Mouse (Mus musculus): ENCODE results near the gene Sp4.
A peak's percentile ranks its signal among the peaks of the same experiment; 100 is the strongest.

The Sp4 gene

DNA sequence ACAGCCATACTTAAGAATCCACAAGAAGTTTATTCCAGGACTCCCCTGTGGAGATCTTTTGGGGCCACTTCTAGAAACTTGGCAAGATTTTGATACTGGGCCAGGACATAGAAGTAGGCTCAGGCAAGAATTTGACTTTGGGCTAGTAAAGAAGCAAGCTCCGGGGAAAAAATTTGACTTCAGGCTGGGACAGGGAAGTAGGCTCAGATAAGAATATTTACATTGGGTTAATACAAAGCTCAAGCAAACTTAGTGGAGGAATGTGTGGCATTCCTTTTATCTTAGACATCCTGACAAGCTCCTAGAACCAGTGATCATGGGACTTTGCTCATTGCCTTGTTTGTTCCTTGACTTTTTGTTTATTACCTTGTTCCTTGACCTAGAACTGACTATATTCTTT lies 37.4 kb downstream of the Sp4 start:
- no peak for DNase-seq

- DNase-seq, result no peak
These were observed 45.9 kb downstream of the Sp4 start for GRCm38 (mm10) chr12:118255292-118255782.

DNA sequence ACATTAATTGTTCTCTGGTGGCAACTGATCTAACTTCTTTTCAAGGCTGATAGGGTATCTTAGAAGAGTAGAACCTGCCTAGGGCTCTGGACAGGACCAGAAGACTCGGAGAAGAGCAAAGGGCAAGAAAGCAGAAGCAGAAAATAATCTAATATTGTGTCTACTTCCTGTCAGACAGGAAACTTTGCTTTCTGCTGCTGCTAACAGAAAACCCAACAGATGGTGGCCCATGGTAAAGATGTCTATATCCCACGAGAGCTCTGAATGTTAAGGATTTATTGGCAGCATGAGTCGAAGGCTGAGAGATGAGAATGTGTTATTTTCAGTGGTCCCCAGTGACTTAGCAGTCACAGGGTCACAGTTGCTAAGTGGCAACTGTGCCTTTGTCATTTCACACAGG lies 80.1 kb downstream of the Sp4 start:
- DNase-seq, result no peak

GRCm38 (mm10) chr12:118220062-118220461 lies 81.2 kb downstream of the Sp4 start:
- DNase-seq, result no peak

GRCm38 (mm10) chr12:118212163-118212562 lies 89.1 kb downstream of the Sp4 start:
- DNase-seq, result no peak

GRCm38 (mm10) chr12:118198386-118199093 lies 102.7 kb downstream of the Sp4 start, which contains the start of gene Dnah11:
TSS of gene Dnah11 (minus strand) at chr12:118199043.
- DNase-seq, result peak; percentile 85

GRCm38 (mm10) chr12:118196583-118196982 lies 104.7 kb downstream of the Sp4 start:
- DNase-seq, result no peak

GRCm38 (mm10) chr12:118189535-118189934 lies 111.7 kb downstream of the Sp4 start:
- DNase-seq, result no peak

- DNase-seq, result no peak
These were observed 113.6 kb downstream of the Sp4 start for GRCm38 (mm10) chr12:118187663-118188062.

DNA sequence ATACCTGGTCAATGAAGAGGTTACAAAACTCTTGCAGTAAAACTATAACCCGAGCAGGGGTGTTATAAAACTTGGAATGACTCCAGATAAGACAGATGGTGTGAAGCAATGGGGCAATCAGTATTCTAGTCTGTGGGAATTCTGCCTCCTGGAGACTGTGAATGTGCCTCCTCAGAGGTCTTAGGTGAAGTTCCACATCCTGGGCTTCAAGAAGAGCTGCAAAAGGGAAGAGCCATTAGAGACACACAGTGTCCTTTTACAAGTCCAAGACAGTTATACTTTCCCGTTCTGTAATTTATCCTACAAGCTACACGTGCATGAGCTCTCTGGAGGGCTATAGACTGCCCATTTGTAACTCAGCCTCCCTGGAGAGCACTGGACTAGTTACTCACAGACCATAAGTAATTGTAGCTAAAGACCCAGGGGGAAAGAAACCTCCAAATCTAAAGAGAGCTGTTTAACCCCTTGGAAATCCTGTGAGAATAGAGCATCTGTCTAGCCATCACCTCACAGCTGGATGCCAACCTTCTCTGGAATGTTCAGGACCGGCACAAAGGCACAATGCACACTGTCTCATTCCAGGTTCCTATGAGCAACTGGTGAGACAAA lies 114.3 kb downstream of the Sp4 start:
- DNase-seq, result no peak

GRCm38 (mm10) chr12:118186120-118186880 lies 114.9 kb downstream of the Sp4 start:
- no peak for DNase-seq

Measured in lung, postnatal 10 days (tissue).